Mouse (Mus musculus): ENCODE measurements around the gene Rgs3.
A peak's percentile ranks its signal among the peaks of the same experiment; 100 is the strongest.

Rgs3 gene

DNA sequence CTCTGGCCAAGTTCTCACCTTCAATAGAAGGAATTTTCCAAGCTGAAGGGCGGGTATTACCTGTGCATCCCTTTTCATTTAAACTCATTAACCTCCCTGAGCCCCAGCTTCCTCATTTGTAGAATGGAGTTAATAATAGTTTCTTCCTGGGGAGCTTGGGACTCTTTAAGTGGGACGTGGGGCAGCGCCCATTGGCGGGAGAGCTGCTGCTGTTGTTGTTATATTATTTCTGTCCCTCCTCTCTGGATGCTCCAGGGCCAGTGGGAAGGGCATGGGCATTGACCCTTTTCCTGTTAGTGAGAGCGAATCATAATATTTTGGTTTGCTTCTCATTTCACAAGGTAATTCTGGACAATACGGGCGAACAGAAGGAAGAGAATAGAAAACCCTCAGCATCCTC, 47.3 kb downstream of the Rgs3 start:
- no peak for DNase-seq

DNA sequence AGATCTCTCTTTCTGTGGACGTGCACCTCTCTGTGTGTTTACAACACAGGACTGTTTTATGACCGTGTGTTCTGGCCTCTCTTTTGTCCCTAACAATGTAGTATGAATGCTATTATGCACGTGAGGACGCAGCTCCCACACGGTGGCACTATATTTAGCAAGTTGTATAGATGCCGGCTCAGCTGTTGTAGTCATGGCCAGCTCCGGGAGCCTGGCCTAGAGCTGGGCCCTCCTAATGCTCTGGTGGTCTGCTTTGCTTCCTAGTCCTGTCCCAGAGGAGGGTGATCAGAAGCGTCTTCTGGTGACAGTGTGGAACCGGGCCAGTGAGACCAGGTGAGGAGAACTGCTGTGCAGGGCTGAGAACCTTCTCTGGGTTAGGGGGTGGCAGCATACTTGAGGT, 47.7 kb downstream of the Rgs3 start:
- no peak for DNase-seq

DNA sequence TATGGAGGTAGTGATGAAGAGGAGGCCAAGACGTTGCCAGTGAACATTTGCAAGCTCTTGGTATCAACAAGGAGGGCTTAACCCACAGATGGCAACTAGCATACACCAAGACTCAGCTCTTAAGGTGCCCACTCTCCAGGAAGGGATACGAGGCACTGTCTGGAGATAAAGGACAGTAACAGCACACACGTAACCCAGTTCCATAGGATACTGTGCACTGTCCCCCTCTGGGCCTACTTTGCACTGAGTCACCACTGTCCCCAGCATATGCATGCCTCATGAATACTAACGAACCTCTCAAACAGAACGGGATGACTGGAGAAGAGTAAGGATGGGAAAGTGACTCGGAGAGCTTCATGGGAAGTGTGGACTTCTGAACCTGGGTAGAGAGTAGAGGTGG, 48.2 kb downstream of the Rgs3 start:
- DNase-seq = no peak

- DNase-seq = no peak
Measured at GRCm38 (mm10) chr4:62609333-62609732, 49.7 kb downstream of the Rgs3 start.

DNA sequence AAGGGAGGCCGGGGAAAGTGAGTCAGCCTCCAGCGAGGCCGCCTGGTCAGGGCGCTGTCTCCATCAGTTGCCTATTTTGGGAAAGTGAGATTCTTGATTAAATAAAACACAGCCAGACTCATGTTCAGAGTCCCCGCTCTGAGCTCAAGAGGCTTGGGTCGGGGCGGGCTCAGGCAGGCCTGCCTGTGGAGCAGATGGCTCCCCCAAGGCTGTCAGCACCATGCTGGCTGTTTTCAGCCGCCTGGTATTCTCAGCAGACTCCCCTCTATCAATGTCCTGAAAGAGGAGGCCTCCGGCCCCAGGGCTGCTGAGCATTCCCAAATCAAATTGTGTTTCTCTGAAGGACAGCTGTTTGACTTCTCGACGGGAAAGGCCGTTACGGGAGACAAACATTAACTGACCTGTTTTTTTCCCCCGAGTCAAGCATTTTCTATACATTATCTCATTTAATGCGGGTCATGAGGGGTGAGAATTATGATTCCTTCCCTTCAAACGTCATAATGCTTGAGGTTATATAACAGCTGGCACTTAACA, 50.6 kb downstream of the Rgs3 start:
- DNase-seq = no peak

- DNase-seq = no peak
Measured at GRCm38 (mm10) chr4:62612601-62613501, 53.2 kb downstream of the Rgs3 start.

DNA sequence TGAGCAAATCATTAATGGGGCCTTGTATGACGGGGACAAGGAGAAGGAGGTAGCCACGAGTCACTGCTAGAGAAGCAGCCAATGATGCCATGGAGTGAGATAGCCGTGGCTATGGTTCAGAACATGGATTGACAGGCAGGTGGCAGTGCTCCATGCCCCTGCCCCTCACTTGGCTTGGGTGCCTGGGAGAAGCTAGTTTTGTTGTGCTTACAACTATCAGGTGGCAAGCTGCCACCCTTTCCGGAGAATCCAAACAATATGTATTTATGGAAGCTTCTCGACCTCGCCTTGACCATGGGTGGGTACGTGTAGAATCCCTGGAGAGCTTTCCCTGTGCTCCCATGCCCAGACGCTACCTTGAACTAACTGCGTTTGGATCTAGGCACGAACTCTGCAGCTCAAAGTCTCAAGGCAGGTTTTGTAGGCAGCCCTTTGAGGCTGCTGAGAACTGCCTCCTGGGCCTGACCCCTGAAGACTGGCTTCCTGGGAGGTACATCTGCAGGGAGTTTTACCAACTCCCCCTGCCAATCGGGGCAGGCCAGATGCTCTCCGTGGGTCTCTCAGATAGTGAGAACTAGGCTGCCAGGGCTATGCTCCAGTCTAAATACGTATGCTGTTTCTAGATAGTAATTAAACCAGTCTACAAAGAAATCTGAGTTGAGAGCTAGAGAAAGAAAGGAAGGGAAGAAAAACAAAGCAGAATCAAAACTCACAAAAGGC, 54.2 kb downstream of the Rgs3 start:
- DNase-seq = no peak

GRCm38 (mm10) chr4:62617856-62618440, 58.3 kb downstream of the Rgs3 start:
- DNase-seq = no peak

- no peak for DNase-seq
Measured at GRCm38 (mm10) chr4:62619232-62619964, 59.8 kb downstream of the Rgs3 start.

DNA sequence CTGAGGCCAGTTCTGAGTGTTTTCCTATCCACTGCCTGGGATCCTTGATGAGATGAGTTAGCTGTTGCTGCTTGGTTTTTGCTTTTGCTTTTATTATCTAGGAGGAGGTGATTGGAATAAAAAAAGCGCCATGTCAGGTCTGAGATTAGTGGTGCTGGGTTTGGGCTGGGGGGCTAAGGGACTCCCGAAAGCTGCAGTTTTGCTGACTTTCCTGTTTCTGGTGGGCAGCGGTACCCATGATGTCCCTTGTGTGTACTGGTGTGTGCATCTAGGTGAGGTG, 60.3 kb downstream of the Rgs3 start:
- no peak for DNase-seq

DNA sequence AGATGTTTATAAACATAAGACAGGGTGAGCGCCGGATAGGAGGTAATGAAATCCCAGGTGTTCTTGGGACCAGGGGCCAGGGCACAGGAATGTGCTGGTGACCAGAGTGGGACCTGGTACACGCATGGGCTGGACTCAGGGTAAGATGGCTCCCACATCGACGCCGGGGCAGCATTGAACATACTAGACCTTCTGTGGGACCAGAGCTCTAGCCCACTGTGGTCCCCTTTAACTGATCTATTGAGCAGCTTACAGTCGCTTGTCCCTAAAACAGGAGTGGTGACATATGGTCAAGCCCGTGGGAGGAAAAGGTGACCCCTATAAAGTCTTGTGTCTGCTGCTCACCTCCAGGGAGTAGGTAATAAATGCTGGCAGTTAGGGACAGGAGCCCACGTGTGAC, 61.5 kb downstream of the Rgs3 start:
- DNase-seq = no peak

GRCm38 (mm10) chr4:62621880-62622675, 62.4 kb downstream of the Rgs3 start:
- no peak for DNase-seq

DNA sequence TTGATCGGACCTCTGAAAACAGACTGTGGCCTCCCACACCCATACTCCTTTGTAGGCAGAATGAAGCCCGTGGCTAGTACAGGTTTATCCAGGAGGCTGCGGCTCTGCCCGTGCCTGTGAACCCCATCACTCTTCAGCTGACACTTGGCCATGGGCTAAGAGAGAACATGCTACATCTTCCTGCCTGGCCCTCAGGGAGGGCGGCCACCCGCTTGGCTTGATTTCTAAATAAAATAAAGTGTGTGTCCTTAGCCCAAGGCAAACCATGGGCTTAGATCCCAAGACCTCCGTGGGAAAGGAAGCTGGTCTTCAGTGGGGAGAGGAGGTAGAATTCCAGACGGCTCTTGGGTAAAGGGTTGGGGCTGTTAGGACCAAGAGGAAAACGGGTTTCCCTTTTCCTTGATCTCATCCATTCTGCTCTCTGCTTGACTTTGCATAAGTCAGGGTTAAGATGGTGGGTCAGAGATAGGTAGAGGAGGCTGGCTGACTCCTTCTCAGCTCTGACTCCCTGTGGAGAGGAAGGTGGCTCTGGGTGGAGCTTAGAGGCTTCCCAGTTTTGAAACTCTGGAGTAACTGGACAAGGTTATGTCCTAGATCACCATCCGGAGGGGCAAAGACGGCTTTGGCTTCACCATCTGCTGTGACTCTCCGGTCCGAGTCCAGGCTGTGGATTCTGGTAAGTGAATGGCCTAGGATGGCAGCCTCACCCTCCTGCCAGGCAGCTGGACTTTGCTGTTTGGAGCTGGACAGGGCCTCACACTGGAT, 63.8 kb downstream of the Rgs3 start:
- DNase-seq = no peak

- peak; percentile 71 for DNase-seq
Measured at GRCm38 (mm10) chr4:62624679-62625450, 65.2 kb downstream of the Rgs3 start.

GRCm38 (mm10) chr4:62625451-62626061, 65.9 kb downstream of the Rgs3 start:
- DNase-seq = no peak

DNA sequence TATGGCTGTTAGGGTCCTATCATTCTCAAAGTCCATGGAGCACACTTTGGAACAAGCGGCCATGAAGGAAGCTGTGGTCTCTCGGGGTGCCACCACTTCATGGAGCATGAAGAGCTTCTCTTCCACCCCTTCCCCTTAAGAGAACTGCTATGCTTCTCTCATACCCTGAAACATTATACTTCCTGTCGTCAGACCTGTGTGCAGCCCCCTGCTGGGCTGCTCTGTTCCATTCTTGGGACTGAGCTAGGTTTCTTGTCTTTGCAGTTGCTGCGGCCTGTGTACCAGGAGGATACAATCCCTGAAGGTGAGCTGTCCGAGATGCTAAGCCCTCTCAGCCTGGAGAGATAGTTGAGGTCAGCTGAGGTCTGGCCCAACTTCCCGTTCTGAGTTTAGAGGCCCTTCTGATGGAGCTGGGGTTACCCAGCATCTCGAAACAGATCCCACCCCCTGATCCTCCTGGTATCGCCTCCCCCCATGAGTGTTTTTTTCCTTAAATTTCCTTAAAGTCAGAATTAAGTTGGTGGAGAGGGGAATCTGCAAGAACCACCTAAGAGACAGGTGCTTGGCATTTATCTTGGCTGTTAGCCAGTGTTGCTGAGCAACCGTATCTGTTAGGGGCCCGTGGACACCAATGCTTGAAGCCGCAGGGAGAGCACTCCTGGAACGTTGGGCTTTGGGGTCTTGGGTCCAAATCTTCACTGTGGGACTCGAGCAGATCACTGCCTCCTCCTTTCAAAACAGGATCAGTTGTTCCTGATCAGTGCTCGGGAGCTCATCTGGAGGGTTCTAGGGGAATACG, 66.8 kb downstream of the Rgs3 start:
- DNase-seq = no peak

- DNase-seq = no peak
Measured at GRCm38 (mm10) chr4:62627331-62627730, 67.7 kb downstream of the Rgs3 start.

DNA sequence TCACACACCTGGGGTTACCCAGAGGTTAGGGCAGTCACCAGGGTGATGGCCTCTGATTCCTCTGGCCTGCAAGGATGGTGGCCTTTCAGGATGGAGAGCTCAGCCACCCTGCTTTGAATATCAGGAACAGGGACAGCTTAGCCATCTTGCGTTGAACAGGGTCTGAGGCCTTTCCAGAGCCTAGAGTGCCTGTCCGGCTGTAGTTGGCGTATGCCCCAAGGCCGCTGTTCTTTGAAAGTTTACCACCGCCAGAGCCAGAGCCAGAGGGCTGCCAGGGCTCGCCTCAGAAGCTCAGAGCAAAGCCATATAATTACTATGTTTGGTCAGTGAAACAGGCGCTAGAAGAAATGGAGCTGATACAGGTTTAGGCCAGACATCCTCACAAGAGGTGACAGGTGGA, 68.9 kb downstream of the Rgs3 start:
- no peak for DNase-seq

DNA sequence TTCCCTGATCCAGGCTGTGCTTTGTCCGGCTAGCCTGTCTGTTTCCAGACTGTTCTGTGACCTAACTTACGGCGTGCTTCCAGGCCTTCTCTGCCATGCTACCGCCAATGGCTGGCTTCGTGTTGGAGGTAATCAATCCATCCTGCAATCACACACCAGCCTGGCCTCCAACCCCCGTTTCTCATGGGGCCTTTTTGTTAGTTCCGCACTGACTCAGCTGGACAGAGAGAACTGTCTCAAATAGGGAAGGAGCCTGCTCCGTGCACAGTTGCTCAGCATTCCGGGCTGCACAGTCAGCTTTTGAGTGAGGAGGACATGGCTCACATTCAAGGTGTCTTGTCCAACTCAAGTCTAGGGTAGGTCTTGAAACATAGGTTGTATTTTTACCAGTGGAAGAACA, 69.8 kb downstream of the Rgs3 start:
- DNase-seq = no peak
